Mouse (Mus musculus) cerebellum, adult 2 months (tissue): ENCODE data around the gene Pou6f1. TPM values are rescaled to one million over a fixed set of nuclear protein-coding genes. Genes with fewer than 3 reads are reported as not detected.

Experiments
- DNase-seq, 2 experiments: peaks; one replicate each; pipeline ENCODE4 v3.0.0; 2021
- H3K27ac ChIP-seq: fragments of 200-500 bp; 2 replicates; pipeline ENCODE4 v1.5.1; 2012; ENCODE audit warnings: low read length, control low read depth, inconsistent platforms; ENCODE audit not compliant: insufficient read depth
- H3K27me3 ChIP-seq: fragments of 200-500 bp; 2 replicates; pipeline ENCODE4 v1.6.1; 2012; ENCODE audit warnings: inconsistent platforms, mild to moderate bottlenecking, low read length, moderate library complexity; ENCODE audit not compliant: control insufficient read depth, insufficient read depth
- H3K4me1 ChIP-seq: fragments of 200-500 bp; 2 replicates; pipeline ENCODE4 v1.6.1; 2011; ENCODE audit warnings: low read length; ENCODE audit not compliant: control insufficient read depth, insufficient read depth
- H3K4me3 ChIP-seq: fragments of 200-500 bp; replicated peaks from 2 replicates; pipeline ENCODE3; 2011; ENCODE audit warnings: mild to moderate bottlenecking, low read depth, low read length, control low read depth; ENCODE audit not compliant: insufficient read depth
- CTCF ChIP-seq: fragments of 200-500 bp; IDR thresholded peaks from 2 replicates; pipeline ENCODE4 v1.5.1; 2011; ENCODE audit warnings: low read depth, mild to moderate bottlenecking, control low read depth, low read length, moderate library complexity, borderline replicate concordance; ENCODE audit not compliant: insufficient read depth
- POLR2A ChIP-seq: fragments of 200-500 bp; IDR thresholded peaks from 2 replicates; pipeline ENCODE4 v1.6.1; 2011; ENCODE audit warnings: low read length, control low read depth, borderline replicate concordance; ENCODE audit not compliant: insufficient read depth
- WGBS: fragments of 180-500 bp; shearing (Covaris S2); methylation state at CpG from one replicate; pipeline ENCODE4 v1.1.7; 2018; 5-methylcytosine and 5-hydroxymethylcytosine counted together
- polyA plus RNA-seq: library from polyadenylated mRNA; depleted of rRNA; stranded (reverse); fragments of >200 nt; gene quantifications from 2 replicates; pipeline ENCODE4 v1.2.3, GENCODE M21; 2012

Gene Pou6f1
- polyA plus RNA-seq, 1 experiment = 63.9 TPM

GRCm38 (mm10) chr15:100635851-100636645 is 36.3 kb upstream of the Pou6f1 start:
- DNase-seq = no peak
- Histone ChIP-seq H3K27me3 (peaks cover 12% of the 10 kb centered on the region), H3K4me3 (peak overlapping the region; percentile 6), H3K27ac (no peak overlapping the region), H3K4me1 (no peaks in the 10 kb centered on the region)
- TF ChIP-seq CTCF (no peak), POLR2A (no peak)
- 7% methylated on average over 38 of the region's 38 CpGs for whole genome bisulfite sequencing

GRCm38 (mm10) chr15:100635239-100635638 is 35.5 kb upstream of the Pou6f1 start:
- WGBS = 15% methylated on average over 9 of the region's 9 CpGs
- no peak for DNase-seq
- peaks cover 12% of the 10 kb centered on the region for H3K27me3 ChIP-seq

GRCm38 (mm10) chr15:100633341-100633740 is 33.6 kb upstream of the Pou6f1 start:
- Histone ChIP-seq H3K27ac (no peak overlapping the region), H3K4me3 (no peak overlapping the region), H3K27me3 (peaks cover 12% of the 10 kb centered on the region), H3K4me1 (no peaks in the 10 kb centered on the region)
- no peak for TF ChIP-seq CTCF
- TF ChIP-seq POLR2A = no peak
- DNase-seq = no peak
- 84% methylated on average over 10 of the region's 10 CpGs for WGBS

More at GRCm38 (mm10) chr15:100635239-100635638, 35.5 kb upstream of the Pou6f1 start:
- no peak overlapping the region for H3K27ac ChIP-seq
- no peaks in the 10 kb centered on the region for H3K4me1 ChIP-seq
- H3K4me3 ChIP-seq = no peak overlapping the region
- TF ChIP-seq CTCF (no peak), POLR2A (no peak)

GRCm38 (mm10) chr15:100632323-100632722 is 32.5 kb upstream of the Pou6f1 start:
- Histone ChIP-seq H3K4me3 (no peak overlapping the region), H3K4me1 (no peaks in the 10 kb centered on the region), H3K27me3 (peaks cover 12% of the 10 kb centered on the region), H3K27ac (no peak overlapping the region)
- TF ChIP-seq POLR2A = no peak
- no peak for TF ChIP-seq CTCF
- DNase-seq = no peak
- WGBS = 94% methylated on average over 5 of the region's 5 CpGs

- H3K27me3 ChIP-seq = peaks cover 10% of the 10 kb centered on the region
- H3K4me3 ChIP-seq = no peak overlapping the region
- no peak for DNase-seq
- H3K27ac ChIP-seq = no peak overlapping the region
- no peak for TF ChIP-seq CTCF
- no peak for TF ChIP-seq POLR2A
- H3K4me1 ChIP-seq = no peaks in the 10 kb centered on the region
- 93% methylated on average over 12 of the region's 12 CpGs for WGBS
Observed at GRCm38 (mm10) chr15:100631454-100632170, 31.8 kb upstream of the Pou6f1 start.

GRCm38 (mm10) chr15:100630126-100630525 is 30.3 kb upstream of the Pou6f1 start:
- TF ChIP-seq CTCF (no peak), POLR2A (no peak)
- Histone ChIP-seq H3K27me3 (no peaks in the 10 kb centered on the region; the same call in 1 of the 2 replicates), H3K27ac (no peak overlapping the region), H3K4me3 (no peak overlapping the region), H3K4me1 (no peaks in the 10 kb centered on the region)
- DNase-seq = no peak
- 78% methylated on average over 3 of the region's 3 CpGs for WGBS

GRCm38 (mm10) chr15:100628797-100629196 is 29.0 kb upstream of the Pou6f1 start:
- WGBS = 66% methylated on average over 7 of the region's 7 CpGs
- no peak for DNase-seq
- no peaks in the 10 kb centered on the region for H3K4me1 ChIP-seq
- H3K27ac ChIP-seq = no peak overlapping the region
- no peaks in the 10 kb centered on the region for H3K27me3 ChIP-seq
- no peak for TF ChIP-seq CTCF
- TF ChIP-seq POLR2A = no peak
- no peak overlapping the region for H3K4me3 ChIP-seq
